Mouse (Mus musculus): ENCODE data around the gene Tmem214.
"Not testable (repeated sequence)": the region's sequence is repeated elsewhere in the genome, so short reads cannot be mapped to it uniquely, and the experiment has no call there.

Tmem214 gene

DNA sequence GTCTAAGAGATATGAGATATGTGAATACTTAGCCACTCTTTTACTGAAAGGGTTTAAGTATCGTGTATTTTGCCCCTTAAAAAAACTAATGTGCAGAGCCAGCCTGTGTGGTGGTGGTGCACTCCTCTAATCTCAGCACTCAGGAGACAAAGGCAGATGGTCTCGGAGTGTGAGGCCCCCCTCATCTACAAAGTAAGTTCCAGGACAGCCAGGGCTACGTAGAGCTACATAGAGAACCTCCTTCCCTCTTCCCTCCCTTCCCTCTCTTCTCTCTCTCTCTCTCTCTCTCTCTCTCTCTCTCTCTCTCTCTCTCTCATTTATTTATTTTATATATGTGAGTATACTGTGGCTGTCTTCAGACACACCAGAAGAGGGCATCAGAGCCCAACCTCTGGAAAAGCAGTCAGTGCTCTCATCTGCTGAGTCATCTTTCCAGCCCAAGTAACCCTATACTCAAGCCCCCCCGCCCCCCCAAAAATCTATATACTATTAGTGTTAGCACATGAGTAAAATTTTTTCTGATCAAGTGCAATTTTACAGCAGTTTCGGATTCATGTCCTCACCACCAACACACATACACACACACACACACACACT lies 11.6 kb downstream of the Tmem214 start:
- no peak for DNase-seq

DNA sequence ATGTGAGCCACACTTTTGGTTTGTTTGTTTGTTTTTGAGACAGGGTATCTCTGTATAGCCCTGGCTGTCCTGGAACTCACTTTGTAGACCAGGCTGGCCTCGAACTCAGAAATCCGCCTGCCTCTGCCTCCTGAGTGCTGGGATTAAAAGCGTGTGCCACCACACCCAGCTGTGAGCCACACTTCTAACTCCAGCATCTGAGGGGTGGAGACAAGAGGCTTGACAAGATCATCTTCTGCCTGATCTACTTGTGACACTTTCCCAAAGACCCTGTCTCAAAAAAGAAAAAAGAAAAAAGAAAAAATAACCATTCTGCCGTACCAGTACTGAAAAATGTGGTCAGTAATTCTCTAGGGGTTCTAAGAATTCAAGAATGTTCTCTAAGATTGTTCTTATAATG lies 14.0 kb downstream of the Tmem214 start:
- not testable (repeated sequence) for DNase-seq

DNA sequence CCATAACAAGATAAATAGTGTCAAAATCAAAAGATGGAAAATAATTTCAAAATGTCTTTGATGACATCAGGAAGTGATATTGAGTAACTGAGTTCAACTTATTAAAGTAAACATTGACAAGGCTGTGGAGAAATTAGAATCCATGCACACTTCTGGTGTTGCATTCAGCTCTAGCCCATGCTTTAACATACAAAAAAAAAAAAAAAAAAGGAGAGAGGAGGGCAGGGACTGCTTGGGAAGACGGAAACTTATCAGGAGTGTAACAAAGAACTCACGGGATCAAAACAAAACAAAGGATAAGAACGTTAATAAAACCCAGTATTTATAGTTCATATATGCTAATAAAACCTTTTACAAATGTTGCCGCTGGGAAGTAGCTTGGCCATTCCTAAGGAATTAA lies 18.4 kb downstream of the Tmem214 start:
- DNase-seq = no peak

GRCm38 (mm10) chr5:30886731-30887130 lies 18.9 kb downstream of the Tmem214 start:
- no peak for DNase-seq

DNA sequence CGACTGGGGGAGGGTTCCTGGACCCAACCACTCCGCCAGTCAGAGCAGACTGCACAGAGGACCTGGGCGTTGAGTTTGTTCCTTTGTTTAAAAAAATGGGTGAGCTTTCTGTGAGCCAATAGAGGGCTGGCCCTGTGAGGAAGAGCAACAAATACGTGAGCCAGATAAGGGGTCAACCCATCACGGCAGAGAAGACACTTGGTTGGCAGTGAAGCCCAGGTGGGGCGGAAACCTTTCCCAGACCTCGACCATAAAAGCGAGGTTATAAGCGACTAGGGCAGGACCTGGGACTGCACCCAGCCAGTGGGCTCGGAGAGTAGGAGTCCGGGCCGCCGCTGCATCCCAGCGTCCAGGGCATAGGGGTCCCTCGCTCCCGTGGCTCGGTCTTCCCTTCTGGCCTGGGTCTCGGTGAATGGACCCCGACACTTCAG lies 19.5 kb downstream of the Tmem214 start:
- peak; percentile 78 to 81 for DNase-seq

- peak; percentile 87 to 92 for DNase-seq
Measured at GRCm38 (mm10) chr5:30887858-30888336, 20.1 kb downstream of the Tmem214 start.

- DNase-seq = peak; percentile 87 to 91
Measured at GRCm38 (mm10) chr5:30888337-30889087, 20.7 kb downstream of the Tmem214 start, which contains the start of gene Agbl5. Gene Agbl5 (plus strand): TSS chr5:30888694.

DNA sequence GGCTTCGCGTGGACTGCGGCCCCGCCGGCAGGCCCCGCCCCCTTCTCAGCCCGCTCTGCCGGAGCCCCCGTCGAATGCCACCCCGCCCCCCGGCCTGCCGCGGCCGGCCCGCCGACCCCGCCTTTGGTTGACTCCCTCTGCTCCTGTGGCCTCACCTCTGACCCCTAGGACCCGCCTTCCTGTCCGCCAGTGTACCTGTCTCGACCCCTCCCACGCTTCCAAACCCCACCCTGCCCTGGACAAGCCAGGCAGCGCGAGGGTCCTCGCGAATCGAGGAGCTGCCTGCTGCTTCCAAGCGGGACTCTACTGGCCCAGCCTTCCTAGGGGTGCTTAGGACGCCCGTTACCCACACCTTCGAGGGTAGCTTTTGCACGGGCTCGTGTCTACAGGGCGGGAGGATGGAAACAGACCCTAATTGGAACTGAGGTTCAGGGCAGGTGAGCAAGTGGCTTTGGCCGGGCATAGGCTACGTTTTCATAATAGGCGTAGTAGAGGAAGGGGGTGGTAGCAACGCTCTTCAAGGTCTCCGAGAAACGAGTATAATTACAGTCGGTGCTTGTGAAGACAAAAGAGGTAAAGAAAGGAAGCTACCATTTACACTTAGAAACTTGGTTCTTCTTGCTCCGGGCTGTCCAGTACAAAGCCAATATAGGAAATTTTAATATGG lies 21.4 kb downstream of the Tmem214 start:
- peak in 1 of 2 experiments; percentile 57 for DNase-seq

DNA sequence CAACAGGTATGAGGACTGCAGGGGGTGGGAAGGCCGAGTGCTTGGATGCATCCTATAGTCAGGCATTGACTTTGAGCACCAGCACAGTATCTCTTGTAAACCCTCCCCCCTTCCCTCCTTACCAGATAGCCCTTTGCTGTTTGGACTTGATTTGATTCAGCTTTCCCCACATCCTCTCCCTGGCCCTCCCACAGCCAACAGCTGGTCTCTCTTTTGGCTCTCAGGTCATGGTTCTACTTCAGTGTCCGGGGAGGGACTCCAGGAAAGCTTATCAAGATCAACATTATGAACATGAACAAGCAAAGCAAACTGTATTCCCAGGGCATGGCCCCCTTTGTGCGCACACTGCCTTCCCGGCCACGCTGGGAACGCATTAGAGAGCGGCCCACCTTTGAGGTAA lies 22.6 kb downstream of the Tmem214 start:
- no peak for DNase-seq

DNA sequence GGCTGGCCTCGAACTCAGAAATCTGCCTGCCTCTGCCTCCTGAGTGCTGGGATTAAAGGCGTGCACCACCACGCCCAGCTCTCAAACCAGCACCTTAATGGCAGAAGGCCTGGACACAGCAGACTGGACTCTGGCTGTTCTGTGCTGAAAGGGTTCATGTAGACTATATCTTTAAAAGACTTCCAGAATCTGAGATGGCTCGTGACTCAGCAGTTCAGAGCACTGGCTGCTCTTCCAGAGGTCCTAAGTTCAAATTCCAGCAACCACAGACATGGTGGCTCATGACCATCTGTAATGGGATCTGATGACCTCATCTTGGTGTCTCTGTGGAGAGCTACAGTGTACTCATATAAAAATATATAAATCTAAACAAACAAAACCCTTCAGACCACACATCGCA lies 34.0 kb downstream of the Tmem214 start:
- DNase-seq = no peak

DNA sequence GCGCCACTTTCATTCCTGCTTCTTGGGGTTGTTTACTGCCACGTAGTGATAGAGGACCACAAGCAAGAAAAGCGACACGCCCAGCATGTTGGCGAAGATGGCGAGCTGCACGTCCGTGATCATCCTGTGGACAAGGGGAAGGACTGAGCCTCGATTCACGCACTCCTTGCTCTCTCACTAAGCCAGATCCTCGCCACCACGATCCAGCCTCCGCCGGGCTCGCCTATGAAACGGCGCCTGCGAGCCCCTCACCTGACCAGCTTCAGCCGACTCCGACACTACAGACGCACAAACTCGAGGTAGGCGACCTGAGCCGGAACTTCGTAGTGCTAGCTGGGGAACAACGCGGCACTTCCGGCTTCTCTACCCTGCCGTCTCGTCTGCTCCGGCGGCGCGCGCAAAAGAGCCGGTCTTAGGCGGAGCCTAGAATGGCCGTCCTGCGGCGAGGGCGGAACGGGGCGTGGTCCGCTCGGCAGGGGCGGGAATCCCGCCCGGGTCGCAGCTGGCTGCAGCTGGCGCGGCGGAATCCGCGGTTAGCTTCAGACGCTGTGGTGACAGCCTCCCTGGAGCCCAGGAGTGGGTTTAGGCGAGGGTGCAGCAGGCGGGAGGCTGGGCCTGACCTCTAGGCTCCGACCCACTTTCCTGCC lies 39.7 kb downstream of the Tmem214 start, which contains the start of gene Ost4:
TSS of gene Ost4 (minus strand) at position 376 of the 647 bp plus-strand sequence.
- DNase-seq = peak; percentile 93 to 95

- no peak for DNase-seq
Measured at GRCm38 (mm10) chr5:30908426-30909299, 40.9 kb downstream of the Tmem214 start.

GRCm38 (mm10) chr5:30909300-30909659 lies 41.5 kb downstream of the Tmem214 start:
- no peak for DNase-seq

DNA sequence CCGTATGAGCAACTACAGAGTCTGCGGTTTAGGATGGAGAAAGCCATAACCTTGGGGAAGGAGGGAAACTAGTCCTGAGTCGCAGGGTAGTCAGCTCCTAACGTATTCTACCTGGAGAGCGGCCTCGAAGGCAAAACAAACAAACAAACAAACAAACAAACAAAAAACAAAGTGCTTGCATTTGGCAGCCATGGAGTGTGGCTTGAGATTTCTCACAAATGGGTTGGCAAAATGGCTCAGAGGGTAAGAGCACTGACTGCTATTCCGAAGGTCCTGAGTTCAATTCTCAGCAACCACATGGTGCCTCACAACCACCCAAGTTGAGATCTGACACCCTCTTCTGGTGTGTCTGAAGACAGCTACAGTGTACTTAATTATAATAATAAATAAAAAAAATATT lies 42.1 kb downstream of the Tmem214 start:
- no peak for DNase-seq

- DNase-seq = no peak
Measured at GRCm38 (mm10) chr5:30910481-30910880, 42.7 kb downstream of the Tmem214 start.

GRCm38 (mm10) chr5:30912156-30912555 lies 44.3 kb downstream of the Tmem214 start:
- no peak for DNase-seq

GRCm38 (mm10) chr5:30913060-30913841 lies 45.4 kb downstream of the Tmem214 start, which contains the start of gene Emilin1:
Gene Emilin1 (plus strand): TSS chr5:30913402.
- no peak for DNase-seq

DNA sequence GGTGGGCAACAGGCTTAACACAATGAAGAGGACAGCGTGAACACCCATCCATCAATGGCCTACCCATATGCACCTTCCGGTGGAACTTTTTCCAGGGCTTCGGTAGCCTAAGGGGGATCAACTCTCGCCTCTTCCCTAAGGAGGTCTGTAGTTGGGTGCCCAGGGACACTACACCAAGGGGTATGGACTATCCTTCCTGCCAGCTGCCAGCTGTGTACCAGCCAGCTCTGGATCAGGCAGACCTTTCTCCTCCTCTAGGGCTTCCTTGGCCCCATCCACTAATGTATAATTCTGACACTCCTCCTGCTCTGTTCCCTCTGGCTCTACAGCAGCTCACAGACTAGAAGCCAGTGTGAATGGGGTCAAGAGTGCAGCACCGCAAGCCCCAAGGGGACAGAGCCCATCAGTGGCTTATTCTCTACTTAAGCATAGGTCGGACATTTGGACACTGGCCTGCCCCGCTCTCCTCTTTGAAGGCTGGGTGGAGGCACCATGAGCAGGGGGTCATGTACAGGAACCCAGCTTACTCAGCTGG lies 46.4 kb downstream of the Tmem214 start:
- DNase-seq = no peak

DNA sequence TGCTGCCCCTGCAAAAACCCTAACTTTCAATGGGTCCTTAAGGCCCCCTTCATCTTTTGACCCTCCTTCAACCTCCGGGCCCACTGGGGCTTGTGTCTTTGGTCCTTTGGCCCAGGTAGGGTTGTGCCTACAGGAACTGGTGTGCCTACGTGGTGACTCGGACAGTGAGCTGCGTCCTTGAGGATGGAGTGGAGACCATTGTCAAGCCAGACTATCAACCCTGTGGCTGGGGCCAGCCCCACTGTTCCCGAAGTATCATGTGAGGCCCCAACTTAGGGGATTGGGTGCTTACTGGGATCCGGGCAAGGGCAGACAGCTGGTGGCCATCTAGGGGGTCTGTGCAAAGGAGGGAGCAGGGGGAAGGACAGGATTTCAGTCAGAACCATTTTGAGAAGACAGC lies 47.0 kb downstream of the Tmem214 start:
- DNase-seq = no peak

DNA sequence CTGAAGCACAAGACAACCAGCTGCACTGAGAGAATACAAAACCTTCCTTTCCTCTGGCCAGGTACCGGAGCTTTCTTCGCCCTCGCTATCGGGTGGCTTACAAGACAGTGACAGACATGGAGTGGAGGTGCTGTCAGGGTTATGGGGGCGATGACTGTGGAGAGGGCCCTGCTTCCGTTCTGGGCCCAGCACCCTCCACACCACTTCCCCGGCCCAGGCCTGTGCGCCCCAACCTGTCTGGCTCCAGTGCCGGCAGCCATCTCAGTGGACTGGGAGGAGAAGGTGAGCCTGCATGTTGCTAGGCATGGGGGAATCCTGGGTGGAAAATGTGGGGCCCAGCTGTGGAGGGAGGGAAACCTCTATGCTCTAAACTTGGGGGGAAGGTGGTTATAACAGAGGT lies 47.6 kb downstream of the Tmem214 start:
- no peak for DNase-seq

DNA sequence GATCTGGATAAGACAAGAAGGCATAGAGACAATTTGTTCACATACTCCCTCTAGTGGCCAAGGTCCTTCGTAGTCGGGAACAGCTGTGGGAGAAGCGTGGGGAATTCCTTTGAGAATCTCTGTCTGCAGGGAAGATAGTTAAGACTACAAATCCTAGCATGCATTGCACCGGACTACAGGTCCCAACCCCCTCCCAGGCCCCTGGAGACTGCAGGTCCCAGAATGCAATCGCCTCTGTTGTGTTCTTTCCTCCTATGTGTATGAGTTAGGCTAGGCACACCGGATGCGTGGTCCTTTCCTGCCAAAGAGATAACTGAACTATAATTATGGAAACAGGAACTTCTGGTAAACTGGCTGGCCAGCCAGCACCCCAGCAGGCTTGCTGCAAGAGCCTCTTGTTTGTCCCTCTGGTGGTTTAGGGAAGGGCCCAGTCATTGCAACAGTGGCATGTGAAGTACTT lies 48.2 kb downstream of the Tmem214 start:
- peak; percentile 80 to 88 for DNase-seq
